Mouse (Mus musculus) heart, adult 2 months (tissue): ENCODE measurements around the gene Erc2. TPM values are rescaled to one million over a fixed set of nuclear protein-coding genes. Genes with fewer than 3 reads are reported as not detected.
A peak's percentile ranks its signal among the peaks of the same experiment; 100 is the strongest.
"Not testable (repeated sequence)": the region's sequence is repeated elsewhere in the genome, so short reads cannot be mapped to it uniquely, and the experiment has no call there.

Experiments used
- DNase-seq, 2 experiments: peaks; one replicate each; pipeline ENCODE4 v3.0.0; 2021
- H3K27ac ChIP-seq: fragments of 200-600 bp; 2 replicates; pipeline ENCODE4 v1.8.1; 2022
- H3K27me3 ChIP-seq: fragments of 200-500 bp; 2 replicates; pipeline ENCODE4 v1.6.1; 2012; ENCODE audit warnings: mild to moderate bottlenecking, low read length, inconsistent platforms, mixed read lengths; ENCODE audit not compliant: control insufficient read depth, insufficient read depth
- H3K36me3 ChIP-seq: fragments of 200-500 bp; 2 replicates; pipeline ENCODE4 v1.6.1; 2012; ENCODE audit warnings: low read length, inconsistent platforms; ENCODE audit not compliant: control insufficient read depth, insufficient read depth
- H3K4me1 ChIP-seq: fragments of 200-500 bp; 2 replicates; pipeline ENCODE4 v1.6.1; 2011; ENCODE audit warnings: low read length; ENCODE audit not compliant: control insufficient read depth, insufficient read depth
- H3K4me3 ChIP-seq: fragments of 200-600 bp; 2 replicates; pipeline ENCODE4 v1.8.1; 2022
- H3K79me2 ChIP-seq: fragments of 200-500 bp; replicated peaks from 2 replicates; pipeline ENCODE4 v1.6.1; 2012; ENCODE audit warnings: mild to moderate bottlenecking, inconsistent platforms, low read length, moderate library complexity, mixed read lengths; ENCODE audit not compliant: control insufficient read depth, insufficient read depth
- H3K9ac ChIP-seq: fragments of 200-500 bp; 2 replicates; pipeline ENCODE4 v1.6.1; 2012; ENCODE audit warnings: low read depth, mild to moderate bottlenecking, control low read depth, inconsistent platforms, low read length, mixed read lengths
- CTCF ChIP-seq: fragments of 200-600 bp; IDR thresholded peaks from 2 replicates; pipeline ENCODE4 v1.8.1; 2022; ENCODE audit warnings: antibody characterized with exemption, mild to moderate bottlenecking, moderate library complexity
- EP300 ChIP-seq: fragments of 200-500 bp; IDR thresholded peaks from 2 replicates; pipeline ENCODE4 v1.6.1; 2011; ENCODE audit warnings: low read depth, low read length, control low read depth; ENCODE audit not compliant: insufficient read depth
- POLR2A ChIP-seq: fragments of 200-500 bp; IDR thresholded peaks from 2 replicates; pipeline ENCODE4 v1.6.1; 2011; ENCODE audit warnings: mild to moderate bottlenecking, low read depth, low read length, control low read depth; ENCODE audit not compliant: insufficient read depth
- WGBS: fragments of 180-500 bp; shearing (Covaris S2); methylation state at CpG from one replicate; pipeline ENCODE4 v1.1.7; 2018; 5-methylcytosine and 5-hydroxymethylcytosine counted together
- intact Hi-C: fragments of 180-260 bp; cut with DNase I; formaldehyde crosslinking; loops from one replicate; pipeline ENCODE4 v1.15.1; 2025
- polyA plus RNA-seq: library from polyadenylated mRNA; depleted of rRNA; stranded (reverse); fragments of >200 nt; gene quantifications from 2 replicates; pipeline ENCODE4 v1.2.3, GENCODE M21; 2012
- total RNA-seq, 2 experiments: library from RNA; stranded (reverse); gene quantifications; 2 replicates each; pipeline ENCODE4 v1.2.3; 2021

Erc2 gene
- total and polyA plus RNA-seq, 3 experiments: 0.49 to 0.68 (median 0.64) TPM

DNA sequence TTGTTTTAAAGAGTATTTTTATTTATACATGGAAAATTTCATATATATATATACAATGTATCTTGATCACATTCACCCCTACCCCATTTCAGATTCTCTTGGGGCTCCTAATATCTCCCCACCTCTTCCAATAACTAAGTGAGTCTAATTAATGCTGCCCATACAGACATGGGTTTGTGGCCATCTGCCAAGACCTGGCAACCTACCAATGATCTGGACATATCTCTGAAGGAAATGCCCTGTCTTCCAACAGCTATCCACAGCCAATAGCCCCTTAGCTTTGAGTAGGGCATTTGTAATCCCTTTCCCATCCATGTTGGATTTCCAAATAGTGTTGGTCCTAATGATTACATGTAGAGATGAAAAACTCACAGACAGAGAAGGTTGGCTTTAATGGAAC lies 245.2 kb downstream of the Erc2 start:
- DNase-seq: no peak
- H3K27me3 ChIP-seq: no peaks in the 10 kb centered on the region
- no peak overlapping the region for H3K9ac ChIP-seq
- TF ChIP-seq EP300 (no peak), CTCF (no peak), POLR2A (no peak)
- H3K27ac ChIP-seq: no peak overlapping the region
- H3K4me3 ChIP-seq: no peak overlapping the region
- H3K4me1 ChIP-seq: no peaks in the 10 kb centered on the region
- H3K36me3 ChIP-seq: no peaks in the 10 kb centered on the region
- intact Hi-C loops: no loop called here
- no peaks in the 10 kb centered on the region for H3K79me2 ChIP-seq

DNA sequence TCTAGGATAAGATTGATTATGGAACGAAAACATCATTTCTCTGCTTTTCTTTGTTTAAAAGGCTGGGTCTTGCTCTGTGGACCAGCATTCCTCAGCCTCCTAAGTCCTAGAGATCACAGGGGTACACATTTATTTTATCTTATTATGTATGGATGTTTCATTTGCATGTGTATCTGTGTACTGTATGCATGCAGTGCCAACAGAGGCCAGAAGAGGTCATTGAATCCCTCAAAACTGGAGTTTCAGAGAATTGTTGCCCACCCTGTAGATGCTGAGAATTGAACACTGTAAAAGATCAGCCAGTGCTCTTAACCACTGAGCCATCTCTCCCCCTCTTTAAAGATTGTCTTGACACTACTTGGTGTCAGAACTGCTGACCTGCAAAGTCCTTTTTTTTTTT lies 251.4 kb downstream of the Erc2 start:
- H3K36me3 ChIP-seq: no peaks in the 10 kb centered on the region
- no peaks in the 10 kb centered on the region for H3K27me3 ChIP-seq
- H3K4me3 ChIP-seq: no peak overlapping the region
- H3K9ac ChIP-seq: no peak overlapping the region
- DNase-seq: no peak
- WGBS: 52% methylated on average over 1 of the region's 1 CpGs
- no peaks in the 10 kb centered on the region for H3K4me1 ChIP-seq
- H3K27ac ChIP-seq: no peak overlapping the region
- TF ChIP-seq CTCF (peak; percentile 18; the same call in 1 of the 2 replicates), EP300 (no peak)
- intact Hi-C loops: no loop called here
- no peaks in the 10 kb centered on the region for H3K79me2 ChIP-seq

DNA sequence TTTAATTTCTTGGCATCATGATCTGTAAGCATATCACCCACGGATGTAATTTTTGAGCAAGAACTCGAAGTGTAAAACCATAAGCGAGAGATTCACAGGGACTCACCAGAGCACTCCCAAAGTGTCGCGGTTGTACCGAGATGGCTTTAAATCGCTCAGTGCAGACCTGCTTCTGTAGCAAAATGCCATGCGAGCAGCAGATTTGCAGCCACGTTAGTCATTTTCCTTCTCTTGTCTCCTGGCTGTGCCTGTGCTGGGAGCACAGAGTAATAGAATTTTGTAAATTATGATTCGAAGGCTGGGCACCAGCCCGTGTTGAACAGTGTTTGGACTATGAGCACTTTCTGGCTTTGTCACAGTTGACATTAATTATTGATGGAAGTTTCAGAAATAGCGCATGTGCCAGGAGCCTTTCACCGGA lies 253.8 kb downstream of the Erc2 start:
- Histone ChIP-seq H3K36me3 (no peaks in the 10 kb centered on the region), H3K27ac (no peak overlapping the region), H3K4me1 (no peaks in the 10 kb centered on the region), H3K9ac (no peak overlapping the region), H3K4me3 (no peak overlapping the region), H3K27me3 (no peaks in the 10 kb centered on the region), H3K79me2 (no peaks in the 10 kb centered on the region)
- intact Hi-C loops: no loop called here
- TF ChIP-seq EP300 (no peak), CTCF (no peak), POLR2A (no peak)
- DNase-seq: no peak
- 83% methylated on average over 13 of the region's 13 CpGs for WGBS

DNA sequence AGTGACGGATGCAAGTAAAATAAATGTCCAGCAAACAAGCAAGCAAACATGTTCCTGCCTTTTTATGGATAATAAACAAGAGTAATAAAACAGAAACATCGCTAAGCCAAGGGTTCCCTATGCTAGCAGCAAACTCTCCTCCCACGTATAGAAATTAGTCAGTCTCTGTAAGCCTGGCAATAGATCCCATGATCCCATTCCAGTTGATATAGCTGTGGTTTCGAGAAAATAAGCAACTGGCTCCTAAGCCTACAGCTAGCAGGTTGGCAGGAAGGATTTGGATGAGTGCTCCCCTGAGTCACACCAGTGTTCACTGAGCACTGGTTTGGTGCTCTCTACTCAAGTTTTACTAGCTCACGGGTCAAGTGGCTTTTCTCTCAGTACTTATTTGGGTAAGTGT lies 259.7 kb downstream of the Erc2 start:
- Histone ChIP-seq H3K36me3 (no peaks in the 10 kb centered on the region), H3K27me3 (no peaks in the 10 kb centered on the region), H3K27ac (no peak overlapping the region), H3K4me3 (no peak overlapping the region), H3K9ac (no peak overlapping the region), H3K4me1 (no peaks in the 10 kb centered on the region), H3K79me2 (no peaks in the 10 kb centered on the region)
- WGBS: 77% methylated on average over 5 of the region's 5 CpGs
- DNase-seq: no peak
- TF ChIP-seq CTCF (no peak), EP300 (no peak), POLR2A (no peak)
- intact Hi-C loops: no loop called here

DNA sequence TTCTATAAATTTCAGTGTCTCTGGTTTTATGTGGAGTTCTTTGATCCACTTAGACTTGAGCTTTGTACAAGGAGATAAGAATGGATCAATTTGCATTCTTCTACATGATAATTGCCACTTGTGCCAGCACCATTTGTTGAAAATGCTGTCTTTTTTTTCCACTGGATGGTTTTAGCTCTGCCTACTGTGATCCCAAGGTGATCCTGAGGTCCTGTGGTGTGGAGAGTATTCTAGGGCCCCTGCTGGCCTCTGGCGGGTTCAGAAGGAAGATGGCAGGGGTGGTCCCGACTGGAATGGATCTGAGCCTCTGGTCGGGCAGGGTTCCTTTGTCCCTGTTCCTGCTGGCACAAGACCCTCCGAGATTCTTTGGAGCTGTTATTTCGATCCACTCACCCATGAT lies 264.1 kb downstream of the Erc2 start:
- H3K9ac ChIP-seq, H3K27ac ChIP-seq, intact Hi-C loops, H3K36me3 ChIP-seq, DNase-seq, H3K4me3 ChIP-seq, H3K4me1 ChIP-seq, H3K27me3 ChIP-seq, H3K79me2 ChIP-seq: not testable (repeated sequence)
- 79% methylated on average over 5 of the region's 5 CpGs for WGBS

DNA sequence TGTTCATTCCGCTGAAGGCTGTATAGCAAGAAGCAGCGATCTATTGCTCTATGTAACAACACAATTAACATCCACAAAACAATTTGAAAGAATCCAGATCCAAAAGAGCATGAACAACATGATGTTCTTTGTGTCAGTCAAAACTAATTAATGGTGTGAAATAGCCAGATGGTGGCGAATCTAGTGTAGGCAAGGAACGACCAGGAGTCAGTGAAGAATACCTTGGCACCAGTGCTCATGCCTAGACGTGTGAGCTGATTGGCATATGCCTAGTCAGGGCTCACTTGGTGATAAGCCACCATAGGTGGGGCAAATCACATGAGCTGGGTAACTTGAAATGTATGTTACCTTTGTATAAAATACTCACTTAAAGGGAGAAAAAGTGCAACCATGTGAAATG lies 265.3 kb downstream of the Erc2 start:
- DNase-seq: no peak
- Histone ChIP-seq H3K4me3 (no peak overlapping the region), H3K27ac (no peak overlapping the region), H3K9ac (no peak overlapping the region), H3K36me3 (no peaks in the 10 kb centered on the region), H3K27me3 (no peaks in the 10 kb centered on the region), H3K79me2 (no peaks in the 10 kb centered on the region), H3K4me1 (no peaks in the 10 kb centered on the region)
- WGBS: 79% methylated on average over 5 of the region's 5 CpGs
- TF ChIP-seq POLR2A (no peak), CTCF (no peak), EP300 (no peak)
- intact Hi-C loops: no loop called here

DNA sequence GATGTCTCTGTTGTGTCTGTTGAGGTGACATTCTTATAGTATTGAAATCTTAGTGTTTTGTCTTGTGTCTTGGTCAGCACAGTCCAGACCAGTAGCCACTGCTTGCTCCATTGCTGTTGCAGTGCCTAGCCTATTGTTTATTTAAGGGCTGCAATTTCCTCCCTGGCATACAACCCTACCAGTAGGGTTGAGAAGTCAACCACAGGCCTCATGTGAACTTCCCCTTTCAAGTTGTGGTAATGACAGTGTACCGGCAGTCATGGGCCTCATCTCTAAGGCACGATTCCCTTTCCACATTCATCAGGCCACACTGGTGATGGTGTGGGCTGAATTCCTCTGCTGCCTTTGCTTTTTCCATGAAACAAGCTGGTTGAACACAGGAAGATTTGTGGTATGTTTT lies 267.4 kb downstream of the Erc2 start:
- H3K4me3 ChIP-seq: no peak overlapping the region
- H3K27me3 ChIP-seq: no peaks in the 10 kb centered on the region
- H3K9ac ChIP-seq: no peak overlapping the region
- H3K36me3 ChIP-seq: no peaks in the 10 kb centered on the region
- no peak overlapping the region for H3K27ac ChIP-seq
- TF ChIP-seq EP300 (no peak), CTCF (no peak), POLR2A (no peak)
- intact Hi-C loops: no loop called here
- DNase-seq: no peak
- WGBS: 56% methylated on average over 2 of the region's 2 CpGs
- no peaks in the 10 kb centered on the region for H3K79me2 ChIP-seq
- no peaks in the 10 kb centered on the region for H3K4me1 ChIP-seq
